Mouse (Mus musculus) kidney, adult 2 months (tissue): Measurements from ENCODE around the gene Pip5kl1. TPM values are rescaled to one million over a fixed set of nuclear protein-coding genes. Genes with fewer than 3 reads are reported as not detected.

Experiments
- DNase-seq: peaks from one replicate; pipeline ENCODE4 v3.0.0; 2021
- H3K27ac ChIP-seq: fragments of 200-500 bp; 2 replicates; pipeline ENCODE4 v1.5.1; 2012; ENCODE audit warnings: low read depth, low read length, control low read depth, inconsistent platforms; ENCODE audit not compliant: insufficient read depth
- H3K27me3 ChIP-seq: fragments of 200-500 bp; replicated peaks from 2 replicates; pipeline ENCODE4 v1.6.1; 2012; ENCODE audit warnings: mild to moderate bottlenecking, moderate library complexity, low read length, inconsistent platforms; ENCODE audit not compliant: control insufficient read depth, insufficient read depth
- H3K36me3 ChIP-seq: fragments of 200-500 bp; 2 replicates; pipeline ENCODE4 v1.6.1; 2012; ENCODE audit warnings: mild to moderate bottlenecking, moderate library complexity, low read length, inconsistent platforms; ENCODE audit not compliant: control insufficient read depth, insufficient read depth
- H3K4me1 ChIP-seq: fragments of 200-500 bp; 2 replicates; pipeline ENCODE4 v1.6.1; 2011; ENCODE audit warnings: low read length; ENCODE audit not compliant: control insufficient read depth, insufficient read depth
- H3K4me3 ChIP-seq: fragments of 200-500 bp; 2 replicates; pipeline ENCODE4 v1.5.1; 2011; ENCODE audit warnings: mild to moderate bottlenecking, low read depth, low read length, control low read depth; ENCODE audit not compliant: insufficient read depth
- CTCF ChIP-seq: fragments of 200-500 bp; conservative IDR thresholded peaks from 2 replicates; pipeline ENCODE4 v1.5.1; 2011; ENCODE audit warnings: low read depth, mild to moderate bottlenecking, control low read depth, low read length, moderate library complexity, mixed read lengths; ENCODE audit not compliant: insufficient read depth, insufficient read length
- POLR2A ChIP-seq: fragments of 200-500 bp; IDR thresholded peaks from one replicate; pipeline ENCODE4 v1.6.1; 2011; ENCODE audit warnings: low read depth, low read length, control low read depth
- WGBS: fragments of 180-500 bp; shearing (Covaris S2); methylation state at CpG from one replicate; pipeline ENCODE4 v1.1.7; 2018; 5-methylcytosine and 5-hydroxymethylcytosine counted together
- polyA plus RNA-seq: library from polyadenylated mRNA; depleted of rRNA; stranded (reverse); fragments of >200 nt; gene quantifications from 2 replicates; pipeline ENCODE4 v1.2.3, GENCODE M21; 2012

The Pip5kl1 gene
- polyA plus RNA-seq, 1 experiment, result not detected

GRCm38 (mm10) chr2:32566536-32567063, 8.0 kb upstream of the Pip5kl1 start:
- Histone ChIP-seq H3K4me1 (peaks cover 3% of the 10 kb centered on the region; the same call in 1 of the 2 replicates), H3K27me3 (no peaks in the 10 kb centered on the region), H3K36me3 (peaks cover 3% of the 10 kb centered on the region; the same call in 1 of the 2 replicates), H3K27ac (no peak overlapping the region), H3K4me3 (no peak overlapping the region)
- TF ChIP-seq CTCF, result peak; percentile 92
- no peak for TF ChIP-seq POLR2A
- peak; percentile 80 for DNase-seq
- 31% methylated on average over 4 of the region's 4 CpGs for whole genome bisulfite sequencing

DNA sequence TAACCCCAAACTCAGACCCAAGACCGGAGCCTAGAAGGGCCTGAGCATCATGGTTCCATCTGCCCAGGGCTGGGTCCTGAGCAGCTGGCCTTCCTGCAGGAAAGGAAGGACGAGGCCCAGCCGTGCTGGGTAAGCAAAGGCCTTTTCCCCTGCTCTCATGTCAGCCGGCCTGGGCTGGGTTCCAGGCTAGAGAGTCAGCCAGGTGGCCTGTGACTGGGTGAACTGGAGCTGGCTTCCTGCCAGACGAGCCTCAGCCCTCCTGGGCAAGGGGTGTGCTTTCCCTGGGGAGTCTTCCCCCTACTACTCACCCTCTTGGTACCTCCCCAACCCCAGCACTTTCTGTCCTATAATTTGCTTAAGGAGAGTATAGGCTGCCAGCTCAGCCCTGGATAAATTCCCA, 6.4 kb upstream of the Pip5kl1 start:
- WGBS, result 33% methylated on average over 5 of the region's 5 CpGs

GRCm38 (mm10) chr2:32568941-32569340, 5.7 kb upstream of the Pip5kl1 start:
- no peak overlapping the region for H3K4me3 ChIP-seq
- no peak for DNase-seq
- TF ChIP-seq POLR2A (no peak), CTCF (no peak)
- WGBS, result 82% methylated on average over 3 of the region's 3 CpGs
- H3K36me3 ChIP-seq, result peaks cover 3% of the 10 kb centered on the region; the same call in 1 of the 2 replicates
- H3K27me3 ChIP-seq, result no peaks in the 10 kb centered on the region
- H3K27ac ChIP-seq, result no peak overlapping the region
- peaks cover 3% of the 10 kb centered on the region; the same call in 1 of the 2 replicates for H3K4me1 ChIP-seq

More for the DNA sequence above, 6.4 kb upstream of the Pip5kl1 start:
- TF ChIP-seq POLR2A (no peak), CTCF (no peak)
- Histone ChIP-seq H3K27ac (no peak overlapping the region), H3K4me1 (peaks cover 3% of the 10 kb centered on the region; the same call in 1 of the 2 replicates), H3K36me3 (peaks cover 3% of the 10 kb centered on the region; the same call in 1 of the 2 replicates), H3K4me3 (no peak overlapping the region), H3K27me3 (no peaks in the 10 kb centered on the region)
- peak; percentile 36 for DNase-seq

DNA sequence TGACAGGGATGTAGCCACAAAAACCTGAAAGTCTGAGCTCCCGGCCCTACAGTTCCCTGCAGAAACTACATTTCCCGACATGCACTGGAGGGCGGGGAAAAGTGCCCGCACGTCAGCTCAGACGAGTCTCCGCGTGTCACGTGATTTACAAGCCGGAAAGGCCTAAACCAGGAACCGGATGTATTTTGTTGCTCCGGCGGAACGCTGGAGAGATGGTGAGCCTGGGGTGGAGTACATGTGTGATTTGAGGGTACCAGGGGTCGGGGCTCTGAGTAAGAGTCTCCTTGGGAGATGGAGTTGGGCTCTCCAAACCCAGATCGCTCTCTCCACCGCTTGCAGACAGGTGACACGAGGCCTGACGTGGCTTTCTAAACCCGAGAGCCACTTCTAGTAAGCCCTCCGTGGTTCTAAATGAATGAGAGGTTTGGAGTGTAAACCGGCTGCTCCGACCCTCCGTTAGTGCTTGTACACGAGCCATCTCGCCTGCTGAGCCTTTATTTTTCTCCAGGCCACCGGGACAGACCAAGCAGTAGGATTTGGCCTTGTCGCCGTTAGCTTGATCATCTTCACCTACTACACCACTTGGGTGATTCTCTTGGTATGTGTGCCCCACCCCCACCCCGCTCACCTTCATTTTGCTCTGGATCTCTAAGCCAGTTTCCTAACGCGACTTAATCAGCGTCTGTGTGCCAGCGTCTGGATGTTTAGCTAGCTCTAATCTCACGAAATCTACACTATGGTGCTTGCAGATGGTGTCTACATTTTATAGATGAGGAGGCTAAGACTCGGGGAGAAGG, 3.7 kb upstream of the Pip5kl1 start, which contains the start of gene Dpm2:
TSS of gene Dpm2 (plus strand) at position 161 of the 797 bp plus-strand sequence.
- H3K27ac ChIP-seq, result 0 out of 2 replicates have a peak within 1 kb of the TSS, but pooled peaks have one; percentile 41
- H3K4me3 ChIP-seq, result peak within 1 kb of the TSS; percentile 90
- TF ChIP-seq CTCF (no peak), POLR2A (peak; percentile 66)
- peaks cover 3% of the 10 kb centered on the region; the same call in 1 of the 2 replicates for H3K36me3 ChIP-seq
- no peaks in the 10 kb centered on the region for H3K27me3 ChIP-seq
- WGBS, result under 1% methylated on average over 36 of the region's 36 CpGs
- peaks cover 3% of the 10 kb centered on the region; the same call in 1 of the 2 replicates for H3K4me1 ChIP-seq
- peak; percentile 96 for DNase-seq

DNA sequence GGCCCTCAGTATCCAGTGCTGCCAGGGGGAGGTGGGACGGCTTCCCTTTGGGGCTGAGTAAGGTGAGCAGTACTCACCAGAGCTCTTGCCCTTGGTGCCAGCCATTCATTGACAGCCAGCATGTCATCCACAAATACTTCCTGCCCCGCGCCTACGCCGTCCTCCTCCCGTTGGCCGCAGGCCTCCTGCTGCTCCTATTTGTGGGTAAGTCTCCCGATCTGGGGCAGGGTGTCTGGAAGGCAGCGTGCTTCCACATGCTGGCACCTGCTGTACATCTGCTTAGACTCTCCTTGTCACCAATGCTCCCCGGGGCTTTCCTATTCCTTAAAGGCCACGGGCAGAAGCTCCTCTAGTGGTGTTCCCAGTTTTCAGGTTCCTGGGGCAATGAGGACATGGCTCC, 2.4 kb upstream of the Pip5kl1 start:
- no peaks in the 10 kb centered on the region for H3K27me3 ChIP-seq
- H3K4me3 ChIP-seq, result no peak overlapping the region
- 91% methylated on average over 11 of the region's 11 CpGs for WGBS
- peaks cover 3% of the 10 kb centered on the region; the same call in 1 of the 2 replicates for H3K4me1 ChIP-seq
- peaks cover 3% of the 10 kb centered on the region; the same call in 1 of the 2 replicates for H3K36me3 ChIP-seq
- no peak overlapping the region for H3K27ac ChIP-seq
- no peak for DNase-seq
- TF ChIP-seq POLR2A (no peak), CTCF (no peak)

GRCm38 (mm10) chr2:32574901-32575585, 446 bp downstream of the Pip5kl1 start:
- H3K4me1 ChIP-seq, result peaks cover 3% of the 10 kb centered on the region; the same call in 1 of the 2 replicates
- TF ChIP-seq CTCF, result peak; percentile 76
- TF ChIP-seq POLR2A, result no peak
- 5% methylated on average over 26 of the region's 26 CpGs for WGBS
- H3K27ac ChIP-seq, result no peak overlapping the region
- H3K27me3 ChIP-seq, result no peaks in the 10 kb centered on the region
- no peaks in the 10 kb centered on the region for H3K36me3 ChIP-seq
- H3K4me3 ChIP-seq, result no peak overlapping the region
- peak; percentile 57 for DNase-seq
